Mouse (Mus musculus): ENCODE measurements around the gene Aatk. TPM values are rescaled to one million over a fixed set of nuclear protein-coding genes. Genes with fewer than 3 reads are reported as not detected.

Gene Aatk
- total RNA-seq, 1 experiment, result 1.2 TPM

GRCm38 (mm10) chr11:119986751-119987425 is 60.1 kb downstream of the Aatk start:
- Histone ChIP-seq H3K4me3 (ENCODE audit: insufficient read depth in 1 of 2, low read depth in 1 of 2, low read length in 2 of 2, poor library complexity in 1 of 2, severe bottlenecking in 1 of 2) (no peak overlapping the region), H3K9ac (ENCODE audit: insufficient read depth, low read depth, low read length, poor library complexity, severe bottlenecking) (no peak overlapping the region), H3K9me3 (ENCODE audit: control insufficient read depth, insufficient read depth, low read depth, low read length) (no peaks in the 10 kb centered on the region), H3K4me1 (ENCODE audit: control insufficient read depth in 2 of 2, insufficient read depth in 2 of 2, low read length in 2 of 2, poor library complexity in 1 of 2) (peaks cover 3% of the 10 kb centered on the region in 2 experiments; a peak in 1 of 4 replicates), H3K36me3 (ENCODE audit: control insufficient read depth, insufficient read depth, low read length, poor library complexity, severe bottlenecking) (peaks cover 8% of the 10 kb centered on the region; the same call in 1 of the 2 replicates), H3K27ac (ENCODE audit: insufficient read depth, low read depth, low read length, poor library complexity, severe bottlenecking) (no peak overlapping the region)
- no peak for DNase-seq (ENCODE audit: low read depth, low spot score)
- TF ChIP-seq ZC3H11A (IDR thresholded peaks at IDR 0.05; ENCODE audit: borderline replicate concordance, low read depth, low read length) (no peak), MAFK (IDR thresholded peaks at IDR 0.05; ENCODE audit: insufficient read depth, low read depth, low read length) (no peak), CHD2 (IDR thresholded peaks at IDR 0.05; ENCODE audit: low read depth, low read length) (no peak), ZNF384 (IDR thresholded peaks at IDR 0.05; ENCODE audit: low read depth, low read length) (no peak), HCFC1 (IDR thresholded peaks at IDR 0.05; ENCODE audit: borderline replicate concordance, insufficient read depth, low read length) (no peak)
- in situ Hi-C loops (cut with MboI; ENCODE audit: low sequenced_read_pairs in 2 of 2, unreplicated experiment in 2 of 2), result no loop called here

GRCm38 (mm10) chr11:119983151-119983550 is 63.8 kb downstream of the Aatk start:
- TF ChIP-seq ZNF384 (IDR thresholded peaks at IDR 0.05; ENCODE audit: low read depth, low read length) (no peak), MAFK (IDR thresholded peaks at IDR 0.05; ENCODE audit: insufficient read depth, low read depth, low read length) (no peak), HCFC1 (IDR thresholded peaks at IDR 0.05; ENCODE audit: borderline replicate concordance, insufficient read depth, low read length) (no peak)
- peaks cover 8% of the 10 kb centered on the region; the same call in 1 of the 2 replicates for H3K36me3 ChIP-seq (ENCODE audit: control insufficient read depth, insufficient read depth, low read length, poor library complexity, severe bottlenecking)
- H3K4me1 ChIP-seq (ENCODE audit: control insufficient read depth in 2 of 2, insufficient read depth in 2 of 2, low read length in 2 of 2, poor library complexity in 1 of 2), result no peaks in the 10 kb centered on the region
- no peaks in the 10 kb centered on the region for H3K9me3 ChIP-seq (ENCODE audit: control insufficient read depth, insufficient read depth, low read depth, low read length)
- in situ Hi-C loops (cut with MboI; ENCODE audit: low sequenced_read_pairs in 2 of 2, unreplicated experiment in 2 of 2), result no loop called here
- H3K9ac ChIP-seq (ENCODE audit: insufficient read depth, low read depth, low read length, poor library complexity, severe bottlenecking), result no peak overlapping the region
- H3K27ac ChIP-seq (ENCODE audit: insufficient read depth, low read depth, low read length, poor library complexity, severe bottlenecking), result no peak overlapping the region
- DNase-seq (ENCODE audit: low read depth, low spot score), result no peak
- H3K4me3 ChIP-seq (ENCODE audit: insufficient read depth in 1 of 2, low read depth in 1 of 2, low read length in 2 of 2, poor library complexity in 1 of 2, severe bottlenecking in 1 of 2), result no peak overlapping the region

- Histone ChIP-seq H3K36me3 (ENCODE audit: control insufficient read depth, insufficient read depth, low read length, poor library complexity, severe bottlenecking) (peaks cover 8% of the 10 kb centered on the region; the same call in 1 of the 2 replicates), H3K27ac (ENCODE audit: insufficient read depth, low read depth, low read length, poor library complexity, severe bottlenecking) (no peak overlapping the region; the same call in 1 of the 2 replicates), H3K4me3 (ENCODE audit: insufficient read depth in 1 of 2, low read depth in 1 of 2, low read length in 2 of 2, poor library complexity in 1 of 2, severe bottlenecking in 1 of 2) (no peak overlapping the region), H3K9ac (ENCODE audit: insufficient read depth, low read depth, low read length, poor library complexity, severe bottlenecking) (no peak overlapping the region), H3K4me1 (ENCODE audit: control insufficient read depth in 2 of 2, insufficient read depth in 2 of 2, low read length in 2 of 2, poor library complexity in 1 of 2) (no peaks in the 10 kb centered on the region), H3K9me3 (ENCODE audit: control insufficient read depth, insufficient read depth, low read depth, low read length) (no peaks in the 10 kb centered on the region)
- TF ChIP-seq ZC3H11A (IDR thresholded peaks at IDR 0.05; ENCODE audit: borderline replicate concordance, low read depth, low read length), result no peak
- TF ChIP-seq CHD2 (IDR thresholded peaks at IDR 0.05; ENCODE audit: low read depth, low read length), result no peak
- no peak for TF ChIP-seq ZNF384 (IDR thresholded peaks at IDR 0.05; ENCODE audit: low read depth, low read length)
- TF ChIP-seq HCFC1 (IDR thresholded peaks at IDR 0.05; ENCODE audit: borderline replicate concordance, insufficient read depth, low read length), result no peak
- no peak for TF ChIP-seq MAFK (IDR thresholded peaks at IDR 0.05; ENCODE audit: insufficient read depth, low read depth, low read length)
- in situ Hi-C loops (cut with MboI; ENCODE audit: low sequenced_read_pairs in 2 of 2, unreplicated experiment in 2 of 2), result no loop called here
- DNase-seq (ENCODE audit: low read depth, low spot score), result no peak
These were observed 64.7 kb downstream of the Aatk start for GRCm38 (mm10) chr11:119982236-119982635.

GRCm38 (mm10) chr11:119981769-119982168 is 65.2 kb downstream of the Aatk start:
- Histone ChIP-seq H3K4me1 (ENCODE audit: control insufficient read depth in 2 of 2, insufficient read depth in 2 of 2, low read length in 2 of 2, poor library complexity in 1 of 2) (no peaks in the 10 kb centered on the region), H3K9ac (ENCODE audit: insufficient read depth, low read depth, low read length, poor library complexity, severe bottlenecking) (no peak overlapping the region), H3K9me3 (ENCODE audit: control insufficient read depth, insufficient read depth, low read depth, low read length) (no peaks in the 10 kb centered on the region), H3K36me3 (ENCODE audit: control insufficient read depth, insufficient read depth, low read length, poor library complexity, severe bottlenecking) (peaks cover 8% of the 10 kb centered on the region; the same call in 1 of the 2 replicates), H3K27ac (ENCODE audit: insufficient read depth, low read depth, low read length, poor library complexity, severe bottlenecking) (no peak overlapping the region; the same call in 1 of the 2 replicates), H3K4me3 (ENCODE audit: insufficient read depth in 1 of 2, low read depth in 1 of 2, low read length in 2 of 2, poor library complexity in 1 of 2, severe bottlenecking in 1 of 2) (no peak overlapping the region)
- DNase-seq (ENCODE audit: low read depth, low spot score), result no peak
- in situ Hi-C loops (cut with MboI; ENCODE audit: low sequenced_read_pairs in 2 of 2, unreplicated experiment in 2 of 2), result no loop called here
- TF ChIP-seq HCFC1 (IDR thresholded peaks at IDR 0.05; ENCODE audit: borderline replicate concordance, insufficient read depth, low read length) (no peak), ZNF384 (IDR thresholded peaks at IDR 0.05; ENCODE audit: low read depth, low read length) (no peak), CHD2 (IDR thresholded peaks at IDR 0.05; ENCODE audit: low read depth, low read length) (no peak), MAFK (IDR thresholded peaks at IDR 0.05; ENCODE audit: insufficient read depth, low read depth, low read length) (no peak), ZC3H11A (IDR thresholded peaks at IDR 0.05; ENCODE audit: borderline replicate concordance, low read depth, low read length) (no peak)

Data from ES-E14 (cell line).